Mouse (Mus musculus) lung, postnatal 10 days (tissue): ENCODE results near the gene Eln.

Experiments
- DNase-seq: peaks from one replicate; pipeline ENCODE4 v3.0.0; 2021

The Eln gene

DNA sequence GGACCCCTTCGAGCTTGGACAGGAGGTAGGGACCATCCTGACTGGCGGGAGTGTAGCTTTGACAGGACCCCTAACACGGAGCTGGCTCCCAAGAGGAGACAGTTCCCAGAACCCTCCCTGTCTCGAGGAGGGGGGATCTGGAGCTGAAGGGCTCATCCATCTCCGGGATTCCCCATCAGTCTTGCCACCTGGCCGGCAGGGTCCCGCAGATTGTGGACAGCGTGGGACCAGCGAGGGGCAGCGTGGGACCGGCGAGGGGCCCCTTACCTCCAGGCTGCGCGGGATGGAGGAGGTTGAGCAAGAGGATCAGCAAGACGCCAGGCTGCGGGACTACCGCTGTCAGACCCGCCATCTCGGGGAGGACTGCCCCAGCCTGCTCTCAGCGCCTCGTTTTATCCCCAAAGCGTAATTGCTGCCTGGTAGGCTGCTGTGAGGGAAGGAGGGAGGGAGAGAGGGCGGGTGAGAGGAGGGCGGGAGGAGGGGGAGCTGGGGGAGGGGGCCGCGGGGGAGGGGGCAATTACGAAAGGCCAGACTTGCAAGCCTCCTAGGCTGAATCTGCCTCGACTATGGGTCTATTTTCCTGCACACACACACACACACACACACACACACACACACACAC lies at the start of gene Eln:
Gene Eln, minus strand, starts transcription at position 434 of the 622 bp plus-strand sequence.
- peak; percentile 90 for DNase-seq

DNA sequence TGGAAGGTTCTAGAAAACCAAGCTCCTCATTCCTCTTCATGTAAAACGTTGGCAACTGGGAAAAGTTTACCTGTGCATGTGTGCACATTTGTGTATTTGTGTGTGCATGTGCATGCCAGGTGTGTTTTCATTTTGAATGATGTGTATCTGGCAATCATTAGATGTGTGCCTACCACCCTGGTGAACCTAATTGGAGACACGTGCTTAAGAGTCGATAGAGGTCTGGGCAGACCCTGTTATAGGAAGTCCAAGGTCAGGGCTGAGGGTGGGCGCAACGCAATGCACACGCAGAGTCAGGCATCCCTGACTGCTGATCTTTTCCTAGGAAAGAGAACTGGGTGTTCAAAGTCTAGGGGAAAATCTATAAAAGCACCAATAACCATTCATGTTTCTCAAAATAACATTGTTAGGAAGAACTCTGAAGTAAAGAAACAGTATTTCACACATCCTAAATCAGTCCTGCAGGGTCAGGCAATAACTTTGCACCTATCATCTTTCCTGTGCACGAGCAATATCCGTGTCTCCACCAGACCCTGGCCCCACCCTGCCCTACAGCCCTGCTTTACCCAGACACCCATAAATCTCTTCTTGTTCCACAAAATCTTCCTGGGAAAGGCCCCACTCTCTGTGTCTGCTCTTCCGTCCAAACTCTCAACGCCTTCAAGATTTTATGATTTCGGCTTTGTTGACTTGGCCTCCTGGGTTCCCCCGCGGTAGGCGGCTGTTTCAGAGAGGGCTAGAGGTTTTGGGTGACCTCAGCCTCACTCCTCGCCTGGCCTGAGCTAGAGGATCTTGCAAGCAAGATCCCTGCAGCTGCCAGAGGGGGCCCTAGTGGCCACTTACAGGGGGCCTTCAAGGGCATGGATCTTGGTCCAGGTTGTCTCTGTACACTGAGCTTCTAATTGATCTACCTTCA lies 43.2 kb upstream of the Eln start:
- peak; percentile 56 for DNase-seq

DNA sequence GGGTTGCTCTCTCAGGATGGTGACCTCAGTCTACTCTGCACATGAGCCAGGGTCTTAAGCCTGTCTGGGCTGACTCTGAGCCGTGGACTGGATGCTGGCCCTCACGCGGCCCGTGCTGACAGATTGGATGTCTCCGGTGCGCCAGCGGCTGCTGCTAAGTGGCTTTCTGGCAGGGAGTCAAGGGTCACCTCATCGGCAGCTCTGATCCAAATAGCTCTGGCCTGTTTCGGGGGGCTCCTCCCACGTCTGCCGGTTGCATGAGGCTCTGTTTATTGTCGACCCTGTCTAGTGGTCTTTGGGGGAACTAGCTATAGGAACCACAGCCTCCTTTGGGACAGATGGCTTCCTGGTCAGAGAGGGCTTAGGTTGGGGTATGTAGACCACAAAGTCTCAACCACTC lies 41.1 kb upstream of the Eln start:
- DNase-seq, result peak; percentile 90

DNA sequence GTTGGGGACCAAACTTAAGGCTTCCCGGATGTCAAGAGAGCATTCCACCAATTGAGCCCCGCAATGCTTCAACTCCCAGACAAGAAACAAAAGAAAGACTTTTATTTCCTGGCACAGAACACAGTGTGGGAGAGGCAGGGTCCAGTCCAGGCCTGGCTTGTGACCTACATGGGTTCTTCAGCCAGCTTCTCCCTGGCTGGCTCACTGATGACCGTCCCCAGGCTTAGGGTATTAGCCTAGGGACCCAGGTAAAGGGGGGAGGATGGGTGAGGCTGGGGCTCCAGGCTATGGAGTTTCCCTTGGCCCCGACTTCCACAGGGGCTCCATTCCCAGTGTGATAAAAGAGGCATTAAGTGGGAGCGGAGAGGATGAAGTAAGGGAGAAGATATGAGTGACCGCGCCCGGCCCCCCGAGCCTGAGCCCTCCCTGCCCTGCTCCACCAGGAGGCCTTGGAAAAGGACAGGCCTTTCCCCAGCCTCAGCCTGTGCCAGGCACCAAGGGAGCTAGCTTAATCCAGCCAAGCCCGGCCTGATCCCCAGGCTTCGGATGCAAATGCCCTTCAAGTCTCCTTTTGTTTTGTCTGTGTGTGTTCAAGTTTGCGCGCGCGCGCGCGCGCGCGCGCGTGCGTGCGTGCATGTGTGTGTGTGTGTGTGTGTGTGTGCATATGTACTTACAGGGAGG lies 38.7 kb upstream of the Eln start:
- DNase-seq, result peak; percentile 46

DNA sequence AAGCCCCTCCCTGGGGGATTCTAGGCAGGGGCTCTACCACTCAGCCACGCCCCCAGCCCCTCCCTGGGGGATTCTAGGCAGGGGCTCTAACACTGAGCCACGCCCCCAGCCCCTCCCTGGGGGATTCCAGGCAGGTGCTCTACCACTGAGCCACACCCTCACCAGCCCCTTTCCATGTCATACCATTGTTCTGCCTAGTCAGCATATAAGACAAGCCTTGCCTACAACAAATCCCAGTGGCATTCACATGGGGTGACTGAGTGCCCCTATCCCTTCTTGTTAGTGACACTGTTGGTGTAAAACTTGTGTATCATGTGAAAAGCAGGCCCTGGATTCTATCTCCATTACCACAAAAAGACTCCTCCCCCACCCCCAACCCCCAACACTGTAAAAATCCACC lies 36.7 kb upstream of the Eln start:
- DNase-seq, result no peak

DNA sequence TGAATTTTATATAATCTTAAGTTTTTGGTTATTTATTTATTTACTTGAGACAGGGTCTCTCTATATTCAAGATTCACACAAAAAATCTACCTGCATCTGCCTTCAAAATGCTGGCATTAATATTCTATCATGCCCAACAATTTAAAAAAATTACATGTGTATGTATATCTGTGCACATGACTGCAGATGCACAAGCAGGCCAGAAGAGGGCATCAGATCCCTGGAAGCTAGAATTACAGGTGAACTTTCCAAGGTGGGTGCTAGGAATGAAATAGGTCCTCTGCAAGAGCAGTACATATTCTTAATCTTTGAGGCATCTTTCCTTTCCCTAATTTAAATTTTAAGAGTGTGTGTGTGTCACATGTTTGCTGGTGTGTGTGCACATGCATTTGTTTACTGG lies 33.8 kb upstream of the Eln start:
- DNase-seq, result no peak

DNA sequence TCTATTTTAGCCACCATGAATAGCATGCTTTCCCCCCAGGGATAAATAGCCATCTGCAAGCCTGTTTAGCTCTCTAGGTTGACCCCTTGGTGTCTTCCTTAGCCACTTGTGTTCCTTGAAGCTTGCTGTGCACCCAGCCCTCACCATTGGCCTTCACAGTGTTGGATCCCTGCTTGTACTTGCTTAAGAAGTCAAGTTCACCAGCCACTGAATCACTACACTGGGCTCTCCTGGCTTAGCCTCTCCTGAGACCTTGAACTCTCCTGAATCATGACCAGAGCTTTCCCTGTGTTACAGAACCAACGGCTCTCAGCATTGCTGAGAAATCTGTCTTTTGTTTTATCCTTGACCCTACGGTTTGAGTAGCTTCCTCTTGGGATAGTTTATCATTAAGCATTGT lies 33.0 kb upstream of the Eln start:
- no peak for DNase-seq

DNA sequence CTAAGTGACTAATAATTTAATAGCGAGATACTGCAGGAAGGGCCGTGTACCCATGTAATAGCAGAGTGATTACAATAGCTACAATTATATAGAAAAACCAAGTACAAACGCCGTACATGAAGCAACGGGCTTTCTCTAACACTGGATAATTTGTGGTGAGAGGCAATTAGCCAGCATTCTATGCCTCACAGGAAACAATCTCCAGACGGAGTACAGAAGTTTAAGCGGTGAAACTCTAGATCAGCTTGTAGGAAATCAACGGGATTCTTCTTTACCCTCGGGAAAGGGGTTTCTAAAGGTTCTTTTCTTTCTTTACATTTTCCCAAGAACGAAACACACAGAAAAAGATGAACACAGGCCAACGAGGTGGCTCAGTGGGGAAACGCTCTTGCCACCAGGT lies 29.4 kb upstream of the Eln start:
- DNase-seq, result no peak

DNA sequence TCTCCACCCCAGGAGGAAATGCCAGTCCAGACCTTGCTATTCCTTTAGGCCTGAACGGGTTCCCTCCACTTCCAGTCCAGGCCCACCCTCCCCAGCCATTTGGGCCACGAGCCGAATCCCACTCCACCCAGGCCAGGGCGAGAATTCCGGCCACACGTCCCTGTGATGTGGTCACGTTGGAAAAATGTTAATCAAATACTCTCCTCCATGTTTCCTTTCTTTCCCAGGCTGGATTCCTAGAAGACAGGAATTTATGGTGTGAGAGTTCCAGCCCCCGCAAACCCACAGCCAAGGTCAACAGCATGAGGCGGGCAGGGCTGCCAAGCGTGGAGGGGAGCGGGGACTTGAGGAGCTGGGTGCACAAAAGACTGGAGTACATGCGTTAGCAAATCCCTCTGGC lies 25.4 kb upstream of the Eln start:
- peak; percentile 88 for DNase-seq

DNA sequence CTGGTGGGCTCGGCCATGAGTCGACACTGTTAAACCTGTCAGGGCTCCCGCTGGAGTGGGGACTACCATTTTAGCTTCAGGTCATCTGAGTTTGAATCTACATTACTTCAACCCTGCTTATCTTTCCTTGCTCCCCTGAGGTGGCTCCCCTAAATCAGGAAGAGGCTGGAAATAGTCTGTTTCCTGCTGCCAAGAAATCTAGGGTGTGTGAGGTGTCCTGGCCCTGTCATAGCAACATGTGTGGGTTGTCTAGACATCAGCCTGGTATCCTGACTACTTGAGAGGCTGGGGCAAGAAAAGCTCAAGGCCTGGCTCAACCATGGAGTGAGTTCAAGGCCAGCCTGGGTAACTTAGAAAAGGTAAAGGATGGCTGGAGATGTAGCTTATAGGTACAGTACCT lies 24.6 kb upstream of the Eln start:
- peak; percentile 34 for DNase-seq

DNA sequence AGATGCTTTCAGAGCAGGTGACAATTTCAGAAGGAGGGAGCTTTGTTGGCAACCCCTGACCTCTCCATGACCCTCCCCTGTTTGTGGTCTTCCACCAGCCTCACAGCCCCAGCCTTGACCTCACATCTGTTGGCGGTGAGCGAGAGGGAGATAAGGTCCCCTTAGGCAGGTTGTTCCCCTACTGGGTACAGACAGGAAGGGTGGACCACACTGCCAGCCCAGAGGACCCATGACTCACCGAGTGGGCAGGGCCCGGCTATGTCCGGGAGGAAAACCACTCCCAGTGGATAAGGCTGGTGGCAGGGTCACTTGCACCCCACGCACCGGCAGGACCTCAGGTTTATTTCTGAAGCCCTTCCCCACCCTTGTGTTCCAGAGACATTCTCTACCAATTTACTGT lies 22.1 kb upstream of the Eln start:
- DNase-seq, result peak; percentile 75

DNA sequence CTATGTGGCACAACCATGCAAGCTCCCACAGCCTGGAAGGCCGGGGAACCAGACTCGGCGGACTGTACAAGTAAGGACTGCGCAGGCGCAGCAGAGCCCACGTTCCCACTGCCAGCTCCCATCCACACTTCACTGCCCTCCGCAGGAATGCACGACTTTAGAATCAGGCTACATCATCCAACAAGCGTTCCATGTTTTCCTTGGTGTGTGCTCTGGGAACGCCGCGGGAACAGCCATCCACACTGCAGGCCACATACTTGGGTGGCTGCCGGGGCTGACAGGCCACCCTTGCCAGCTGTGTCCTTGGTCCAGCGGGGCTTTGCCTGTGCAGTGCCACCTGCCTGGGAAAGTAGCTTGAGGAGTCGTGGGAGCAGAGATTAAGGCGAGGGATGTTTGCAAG lies 18.3 kb upstream of the Eln start:
- DNase-seq, result peak; percentile 52

DNA sequence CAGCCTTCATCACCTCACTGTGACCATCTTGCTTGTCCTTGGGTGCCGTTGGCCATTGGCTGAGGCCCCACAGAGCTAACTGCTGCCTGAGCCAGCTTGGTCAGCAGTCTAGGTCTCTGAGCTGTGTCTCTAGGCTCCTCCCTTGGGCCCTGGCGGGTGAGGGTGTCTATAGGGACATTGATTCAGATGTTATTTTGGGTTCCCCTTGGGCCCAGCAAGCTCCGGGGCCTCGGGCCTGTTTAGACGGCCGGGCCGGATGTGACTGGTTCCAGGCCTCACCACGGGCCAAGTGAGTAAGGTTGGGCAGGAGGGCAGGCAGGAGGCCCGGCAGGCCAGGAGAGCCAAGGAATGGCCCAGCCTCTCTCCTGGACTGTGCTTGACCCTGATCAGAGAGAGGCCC lies 16.2 kb upstream of the Eln start:
- DNase-seq, result peak; percentile 69

DNA sequence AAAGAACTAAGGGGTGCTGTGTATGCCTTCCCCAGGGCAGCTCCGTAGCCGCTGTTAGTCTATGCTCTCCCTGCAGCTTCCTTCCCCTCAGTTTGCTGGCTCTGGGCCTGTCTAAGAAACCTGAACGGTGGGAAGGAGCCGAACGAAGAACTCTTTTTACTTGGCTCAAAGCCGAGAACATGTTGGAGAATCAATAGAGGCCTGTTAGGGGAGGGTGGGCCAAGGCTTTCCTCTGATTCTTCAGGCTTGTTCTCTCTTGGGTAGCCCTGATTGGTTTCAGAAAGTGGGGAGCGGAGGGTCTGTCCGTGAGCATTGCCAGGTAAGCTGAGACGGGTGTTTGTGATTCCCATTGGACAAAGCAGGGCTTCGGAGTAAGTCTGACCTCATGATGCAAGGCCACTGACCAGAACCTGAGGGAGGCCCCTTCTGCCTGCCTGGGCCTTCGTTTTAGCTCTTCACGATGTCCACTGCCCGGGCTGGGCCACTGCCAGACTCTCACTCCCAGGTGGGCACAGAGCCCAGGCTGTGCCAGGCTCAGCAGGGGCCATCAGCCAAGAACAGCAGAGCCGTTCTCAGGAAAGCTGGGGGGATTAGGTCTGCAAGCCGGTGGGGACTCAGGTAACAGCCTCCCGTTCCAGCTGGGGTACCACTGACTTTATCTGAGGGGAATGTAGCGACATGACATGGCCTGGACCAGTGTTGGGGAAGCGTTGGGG lies 14.4 kb upstream of the Eln start:
- no peak for DNase-seq

DNA sequence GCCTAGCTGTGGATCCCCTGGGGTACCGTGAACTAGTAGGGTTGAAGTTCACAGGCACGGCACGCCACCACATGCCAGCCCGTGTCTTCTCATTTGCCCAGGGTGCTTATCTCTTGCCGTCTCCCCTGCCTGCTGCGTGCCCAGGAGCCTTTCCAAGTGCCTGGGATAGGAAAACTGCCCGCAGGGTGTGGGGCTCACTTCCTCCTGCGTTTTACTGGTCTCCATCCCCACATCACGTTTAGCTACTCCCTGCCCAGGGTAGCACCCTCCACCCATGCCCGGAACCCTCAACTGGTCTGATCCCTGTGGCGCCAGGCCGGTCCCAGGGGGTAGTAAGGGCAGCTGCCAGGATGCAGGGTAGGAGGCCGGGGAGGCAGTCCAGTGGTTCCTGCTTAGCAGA lies 8.9 kb upstream of the Eln start:
- no peak for DNase-seq

DNA sequence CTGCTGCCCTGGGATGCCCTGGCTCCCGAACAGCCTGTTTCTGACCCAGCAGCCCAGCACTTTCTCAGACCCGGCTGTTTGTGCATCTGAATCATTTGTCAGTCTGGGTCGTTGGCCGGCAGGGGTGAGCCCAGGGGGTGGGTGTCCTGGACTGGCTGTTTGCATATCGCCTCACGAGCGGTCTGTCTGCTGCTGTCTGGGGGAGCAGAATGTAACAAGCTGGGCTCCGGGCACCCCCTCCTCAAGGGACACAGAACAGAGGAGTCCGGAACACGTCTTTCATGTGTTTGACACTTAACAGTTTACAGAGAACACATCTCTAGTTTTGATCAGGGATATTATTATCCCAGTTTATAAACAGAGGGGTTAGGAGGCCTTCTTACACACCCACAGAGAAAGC lies 7.0 kb upstream of the Eln start:
- DNase-seq, result peak; percentile 90

DNA sequence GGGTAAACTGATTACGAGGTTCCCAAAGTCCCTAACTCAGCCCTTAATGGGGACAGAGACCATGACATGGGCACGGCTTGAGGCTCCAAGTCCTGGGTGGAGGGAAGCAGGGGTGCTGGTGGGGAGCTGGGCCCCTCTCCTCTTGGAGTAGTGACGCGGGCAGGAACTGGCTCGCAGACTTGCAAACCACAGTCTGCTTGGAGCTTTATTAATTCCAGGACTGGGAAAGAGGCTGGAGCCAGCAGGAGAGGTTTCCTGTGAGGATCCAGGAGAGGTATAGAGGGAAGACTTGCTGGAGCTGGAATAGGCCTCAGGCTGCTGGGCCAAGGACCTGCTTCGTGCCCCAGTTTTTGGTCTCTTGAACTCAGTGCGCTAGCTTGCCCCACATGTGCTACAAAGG lies 3.3 kb upstream of the Eln start:
- no peak for DNase-seq

DNA sequence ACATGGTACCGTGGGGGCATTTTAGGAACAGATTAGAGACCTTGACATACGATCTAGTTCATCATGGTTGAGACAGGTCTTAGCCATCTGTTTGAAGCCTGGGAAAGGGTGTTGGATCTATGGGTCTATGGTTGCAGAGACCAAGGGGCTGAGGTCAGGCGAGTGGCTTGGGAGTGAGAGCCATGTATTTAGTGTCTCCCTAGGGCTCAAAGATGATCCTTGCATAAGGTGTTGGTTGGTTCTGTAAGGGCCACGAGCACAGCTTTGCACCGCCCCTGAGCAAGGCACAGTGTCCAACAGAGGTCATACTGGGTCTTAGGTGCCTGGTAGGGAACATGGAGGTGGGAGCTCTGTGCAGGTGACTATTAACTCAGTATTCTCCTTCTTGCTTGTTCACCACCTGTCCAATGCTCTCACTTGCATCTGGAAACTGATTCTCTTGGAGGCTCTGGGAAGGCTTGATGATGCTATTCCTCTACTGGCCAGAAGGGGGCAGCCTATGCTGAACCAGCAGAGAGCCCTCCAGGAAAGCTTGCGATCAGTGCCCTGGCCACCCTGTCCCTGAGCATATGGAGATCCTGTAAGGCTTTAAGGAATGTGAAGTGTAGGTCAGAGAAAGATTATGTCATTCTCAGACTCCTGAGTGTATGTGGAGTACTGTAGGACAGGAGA lies 960 bp upstream of the Eln start:
- DNase-seq, result peak; percentile 87

DNA sequence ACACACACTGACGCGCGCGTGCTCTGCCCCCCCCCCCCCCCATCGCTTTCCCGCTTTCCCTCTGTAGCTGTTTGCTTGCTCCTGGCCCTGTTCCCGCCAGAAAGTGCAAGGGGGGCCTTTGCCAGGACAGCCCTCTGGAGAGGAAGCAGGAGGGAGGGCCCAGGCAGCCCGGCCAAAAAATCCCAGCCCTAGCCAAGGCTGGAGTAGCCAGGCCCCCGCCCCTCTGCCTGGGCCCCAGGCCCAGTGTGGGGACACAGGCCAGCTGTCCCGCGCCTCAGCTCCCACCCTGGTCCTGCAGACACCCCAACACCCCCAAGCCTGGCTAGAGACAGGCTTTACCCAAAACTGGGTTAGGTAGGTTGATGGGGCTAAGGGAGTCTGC lies 380 bp upstream of the Eln start:
- DNase-seq, result peak; percentile 98

DNA sequence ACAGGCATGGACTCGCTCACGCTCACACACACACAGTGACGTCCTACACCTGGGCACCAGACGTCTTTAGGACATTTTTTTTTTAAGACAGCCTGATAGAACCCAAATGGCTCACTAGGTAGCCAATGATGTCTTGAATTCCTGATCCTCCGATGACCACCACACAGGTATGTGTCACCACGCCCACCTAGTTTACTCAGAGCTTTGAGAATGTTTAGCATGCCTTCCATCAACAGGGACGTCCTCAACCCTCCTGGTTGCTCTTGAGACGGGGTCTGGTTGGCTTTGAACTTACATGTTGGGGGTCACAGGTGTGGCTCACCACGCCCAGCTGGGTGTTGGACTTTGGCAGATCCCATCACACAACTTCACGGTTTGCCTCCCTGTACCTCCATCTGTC lies 922 bp downstream of the Eln start:
- no peak for DNase-seq

DNA sequence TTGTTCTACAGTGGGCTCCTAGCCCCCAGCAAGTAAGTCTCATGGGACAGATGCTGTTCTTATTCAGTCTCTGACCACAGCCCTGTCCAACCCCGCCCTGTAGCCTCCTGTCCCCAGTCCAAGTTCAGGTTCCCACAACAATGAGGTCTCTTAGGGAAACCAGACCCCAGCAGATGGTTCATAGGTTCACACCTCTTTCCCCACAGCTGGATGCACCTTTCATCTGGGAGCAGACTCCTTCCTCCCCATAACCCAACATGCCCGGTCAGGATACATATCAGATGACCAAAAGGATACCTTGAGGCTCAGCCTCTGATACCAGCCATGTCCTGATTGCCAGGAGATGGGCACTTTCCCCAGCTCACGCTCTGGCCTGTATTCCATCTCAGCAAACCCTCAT lies 1.3 kb downstream of the Eln start:
- DNase-seq, result no peak

DNA sequence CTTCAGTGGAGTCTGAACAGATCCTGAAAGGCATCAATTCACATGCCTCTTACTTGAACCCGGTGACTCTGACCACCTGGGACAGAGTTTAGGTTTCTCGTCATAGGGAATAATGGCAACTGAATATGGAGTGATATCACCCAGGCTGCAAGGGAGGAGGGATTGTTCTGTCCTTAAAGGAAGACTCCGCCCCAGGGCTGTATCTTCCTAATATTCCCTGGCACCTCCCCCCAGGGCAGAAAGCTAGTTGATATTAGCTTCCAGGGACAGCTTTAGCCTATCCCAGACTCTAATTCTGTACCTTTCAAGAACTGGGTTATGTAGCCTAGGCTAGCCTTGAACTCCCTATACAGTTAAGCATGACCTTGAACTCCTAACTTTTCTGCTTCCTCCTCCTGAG lies 2.1 kb downstream of the Eln start:
- no peak for DNase-seq

DNA sequence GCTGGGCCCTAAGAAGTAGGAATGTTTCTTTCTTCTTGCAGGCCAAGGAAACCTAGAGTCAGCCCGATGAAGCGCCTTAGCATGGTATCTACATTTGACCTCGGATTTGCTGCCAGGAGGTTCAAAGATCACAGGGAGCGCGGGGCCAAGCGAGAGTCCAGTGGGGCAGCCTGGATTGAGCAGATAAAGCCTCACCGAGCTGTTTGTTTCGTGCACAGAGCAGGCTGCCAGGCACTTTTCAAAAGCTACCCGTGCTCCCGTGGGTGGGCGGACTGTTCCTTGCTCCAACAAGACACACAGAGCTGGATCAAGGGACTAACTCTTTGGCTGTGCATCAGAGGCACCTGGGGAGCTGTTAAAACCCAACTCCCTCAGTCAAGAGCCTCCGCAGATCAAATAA lies 3.1 kb downstream of the Eln start:
- no peak for DNase-seq
